ENCODE assay signal across 18 mouse cellular contexts in genomic region chr2:34841706-34842105, GRCm38 (mm10). TPM values are rescaled to one million over a fixed set of nuclear protein-coding genes. Genes with fewer than 3 reads are reported as not detected.
A peak's percentile ranks its signal among the peaks of the same experiment; 100 is the strongest.
DNase-seq lines count a peak whose midpoint lies in the region; ATAC-seq and TF ChIP-seq lines count a peak whose summit lies in the region.
"Had no signal": no experiment of that assay in that cellular context is flagged by ENCODE, and none has a peak within 500 bp of the region (broad histone marks: within the 10 kb centered on the region; RNA-seq: fewer than 3 reads in every experiment).

No protein-coding gene starts in this region.

- DNase-seq in forebrain, postnatal 0 days = peak; percentile 42
- no peak for DNase-seq in forebrain, embryonic 11.5 days (ENCODE audit: low spot score)
- DNase-seq in frontal cortex, postnatal 25 days (ENCODE audit: low spot score in 2 of 2) = peak; percentile 21 to 25
- DNase-seq in layer of hippocampus, postnatal 36 days = peak; percentile 46 to 50
- peak; percentile 51 for DNase-seq in right cerebral cortex, postnatal 25 days
- DNase-seq in kidney, postnatal 25 days = no peak
- DNase-seq in spleen, postnatal 4 days (ENCODE audit: low spot score in 2 of 2) = no peak
- DNase-seq in heart, adult 8-10 months (ENCODE audit: low spot score) = no peak
- DNase-seq: kidney, postnatal 4 days; lung, postnatal 10 days had no signal

- 90% methylated on average over 8 of the region's 8 CpGs for WGBS in forebrain, postnatal 0 days
- 89% methylated on average over 8 of the region's 8 CpGs for WGBS in forebrain, embryonic 11.5 days

- no peaks in the 10 kb centered on the region for H3K36me3 ChIP-seq in forebrain, postnatal 0 days (ENCODE audit: insufficient read depth)
- H3K36me3 ChIP-seq in forebrain, embryonic 11.5 days (ENCODE audit: control insufficient read depth, insufficient read depth, low read length) = no peaks in the 10 kb centered on the region
- H3K36me3 ChIP-seq: heart, embryonic 13.5 days; liver, embryonic 12.5 days had no signal

- H3K4me2 ChIP-seq in forebrain, postnatal 0 days (ENCODE audit: low read depth) = no peak overlapping the region
- no peak overlapping the region for H3K4me2 ChIP-seq in forebrain, embryonic 11.5 days (ENCODE audit: low read depth, low read length, severe bottlenecking)
- H3K4me2 ChIP-seq: heart, embryonic 13.5 days; liver, embryonic 12.5 days; midbrain, embryonic 11.5 days had no signal

- no peak overlapping the region for H3K4me3 ChIP-seq in forebrain, postnatal 0 days (ENCODE audit: low read depth, low read length)
- no peak overlapping the region for H3K4me3 ChIP-seq in forebrain, embryonic 11.5 days (ENCODE audit: low read depth, low read length)
- H3K4me3 ChIP-seq: heart, embryonic 13.5 days; liver, embryonic 12.5 days had no signal

- H3K27me3 ChIP-seq in forebrain, postnatal 0 days (ENCODE audit: insufficient read depth, low read length) = no peaks in the 10 kb centered on the region
- no peaks in the 10 kb centered on the region for H3K27me3 ChIP-seq in forebrain, embryonic 11.5 days (ENCODE audit: control insufficient read depth, insufficient read depth, low read length)

- no peak overlapping the region for H3K9ac ChIP-seq in forebrain, postnatal 0 days
- H3K9ac ChIP-seq in forebrain, embryonic 11.5 days (ENCODE audit: low read length) = no peak overlapping the region
- H3K9ac ChIP-seq: heart, embryonic 13.5 days; liver, embryonic 12.5 days had no signal

- H3K9me3 ChIP-seq in forebrain, postnatal 0 days (ENCODE audit: low read length) = no peaks in the 10 kb centered on the region
- H3K9me3 ChIP-seq in forebrain, embryonic 11.5 days (ENCODE audit: control insufficient read depth, low read length) = no peaks in the 10 kb centered on the region
- H3K9me3 ChIP-seq: heart, embryonic 13.5 days; liver, embryonic 12.5 days had no signal

- no peak for TF ChIP-seq CTCF in forebrain, postnatal 0 days (IDR thresholded peaks at IDR 0.05; ENCODE audit: low read depth)

- H3K27ac ChIP-seq in forebrain, postnatal 0 days (ENCODE audit: low read depth, low read length) = no peak overlapping the region
- no peak overlapping the region for H3K27ac ChIP-seq in forebrain, embryonic 11.5 days (ENCODE audit: low read depth, low read length)
- H3K27ac ChIP-seq: heart, embryonic 13.5 days; liver, embryonic 12.5 days had no signal

- no peaks in the 10 kb centered on the region for H3K4me1 ChIP-seq in forebrain, postnatal 0 days (ENCODE audit: insufficient read depth)
- H3K4me1 ChIP-seq in forebrain, embryonic 11.5 days (replicated peaks; ENCODE audit: control insufficient read depth, insufficient read depth, low read length) = no peaks in the 10 kb centered on the region
- H3K4me1 ChIP-seq: heart, embryonic 13.5 days; liver, embryonic 12.5 days had no signal

- ATAC-seq in forebrain, postnatal 0 days = 0 out of 2 replicates have a peak, but pooled peaks have one; percentile 20
- no peak for ATAC-seq in forebrain, embryonic 11.5 days (replicated peaks; ENCODE audit: low FRiP score)
- ATAC-seq: intestine, embryonic 16.5 days; liver, embryonic 12.5 days had no signal

RNA-seq across cellular contexts. Expression of gene Gm34653, which starts 8.9 kb away (rescaled TPM):
- total RNA-seq in forebrain, postnatal 0 days (2014; rRNA removed) = 0.08 and 0.24 TPM in 2 replicates
- 0.15 TPM in 1 of 2 replicates, not detected in the other for polyA plus RNA-seq in forebrain, postnatal 0 days (2015; fragmentation: Nextera tagmentation; extraction: Ambion mirVana)
- polyA plus RNA-seq in forebrain, embryonic 11.5 days (2014; fragmentation: Nextera tagmentation; extraction: Ambion mirVana) = not detected in 2 replicates
- total RNA-seq in layer of hippocampus, postnatal 36 days (2021) = not detected
- not detected for total RNA-seq in heart, adult 8-10 months (2022)
- total RNA-seq: common myeloid progenitor, adult 5-6 weeks had no signal
- polyA plus RNA-seq: embryonic facial prominence, embryonic 14.5 days; heart, embryonic 13.5 days; hindbrain, embryonic 11.5 days; intestine, embryonic 16.5 days; midbrain, embryonic 11.5 days had no signal

RNA-seq across cellular contexts. Expression of gene Fbxw2, which starts 15.6 kb away (rescaled TPM):
- total RNA-seq in forebrain, postnatal 0 days (2014; rRNA removed) = 130 and 140 TPM in 2 replicates
- 111 and 120 TPM in 2 replicates for polyA plus RNA-seq in forebrain, postnatal 0 days (2015; fragmentation: Nextera tagmentation; extraction: Ambion mirVana)
- 81.2 and 82.4 TPM in 2 replicates for polyA plus RNA-seq in forebrain, embryonic 11.5 days (2014; fragmentation: Nextera tagmentation; extraction: Ambion mirVana)
- 10 to 100 TPM; 77.4 to 83.4 TPM for total RNA-seq in layer of hippocampus, postnatal 36 days (2021)
- 10 to 100 TPM; 41.3 to 48.6 (median 45.1) TPM for total RNA-seq in heart, adult 8-10 months (2022)

RNA-seq across cellular contexts. Expression of gene Cutal, which starts 32.5 kb away (rescaled TPM):
- total RNA-seq in forebrain, postnatal 0 days (2014; rRNA removed) = 0.38 and 0.43 TPM in 2 replicates
- polyA plus RNA-seq in forebrain, postnatal 0 days (2015; fragmentation: Nextera tagmentation; extraction: Ambion mirVana) = 0.29 and 0.39 TPM in 2 replicates
- polyA plus RNA-seq in forebrain, embryonic 11.5 days (2014; fragmentation: Nextera tagmentation; extraction: Ambion mirVana) = not detected in 2 replicates
- total RNA-seq in layer of hippocampus, postnatal 36 days (2021) = under 1 TPM; 0.18 to 0.40 TPM
- 1 to 10 TPM in 2 of 4 experiments, under 1 TPM in 2; 0.87 to 2.1 (median 1.1) TPM for total RNA-seq in heart, adult 8-10 months (2022)
- total RNA-seq: common myeloid progenitor, adult 5-6 weeks; MEL had no signal
- polyA plus RNA-seq: embryonic facial prominence, embryonic 14.5 days; hindbrain, embryonic 11.5 days had no signal

RNA-seq across cellular contexts. Expression of gene Psmd5, which starts 33.1 kb away (rescaled TPM):
- 40.5 and 43.3 TPM in 2 replicates for total RNA-seq in forebrain, postnatal 0 days (2014; rRNA removed)
- 84.6 and 85.2 TPM in 2 replicates for polyA plus RNA-seq in forebrain, postnatal 0 days (2015; fragmentation: Nextera tagmentation; extraction: Ambion mirVana)
- polyA plus RNA-seq in forebrain, embryonic 11.5 days (2014; fragmentation: Nextera tagmentation; extraction: Ambion mirVana) = 117 and 127 TPM in 2 replicates
- 10 to 100 TPM; 40.3 to 44.3 TPM for total RNA-seq in layer of hippocampus, postnatal 36 days (2021)
- total RNA-seq in heart, adult 8-10 months (2022) = 10 to 100 TPM; 11.2 to 13.0 (median 11.9) TPM

RNA-seq across cellular contexts. Expression of gene Rabepk, which starts 42.0 kb away (rescaled TPM):
- total RNA-seq in forebrain, postnatal 0 days (2014; rRNA removed) = 15.6 and 19.4 TPM in 2 replicates
- 26.1 and 27.3 TPM in 2 replicates for polyA plus RNA-seq in forebrain, postnatal 0 days (2015; fragmentation: Nextera tagmentation; extraction: Ambion mirVana)
- polyA plus RNA-seq in forebrain, embryonic 11.5 days (2014; fragmentation: Nextera tagmentation; extraction: Ambion mirVana) = 29.9 and 33.7 TPM in 2 replicates
- total RNA-seq in layer of hippocampus, postnatal 36 days (2021) = 10 to 100 TPM; 32.8 to 38.1 TPM
- 10 to 100 TPM; 10.2 to 14.5 (median 11.3) TPM for total RNA-seq in heart, adult 8-10 months (2022)

Comparison
In these comparisons a context has a peak if more than half of its experiments do, and no peak if none do; other contexts are left out.
1. DNase-seq: peak in forebrain, postnatal 0 days (single experiment), frontal cortex, postnatal 25 days (2 of 2), layer of hippocampus, postnatal 36 days (2 of 2) and right cerebral cortex, postnatal 25 days (single experiment); none in forebrain, embryonic 11.5 days (single experiment), kidney, postnatal 25 days (0 of 2), spleen, postnatal 4 days (0 of 2) and heart, adult 8-10 months (single experiment).